Mouse (Mus musculus) liver, embryonic 14.5 days (tissue): Measurements from ENCODE around the gene Inpp4b. TPM values are rescaled to one million over a fixed set of nuclear protein-coding genes. Genes with fewer than 3 reads are reported as not detected.

Experiments
- ATAC-seq: fragments of 200-750 bp; cut with Nextera tagmentation; 2 replicates; pipeline ENCODE4 v1.8.0; 2017; ENCODE audit warnings: moderate number of reproducible peaks, mild to moderate bottlenecking, moderate library complexity; ENCODE audit not compliant: insufficient read depth
- DNase-seq, 3 experiments: peaks; one replicate each; pipeline ENCODE4 v3.0.0-alpha.2; 2012 to 2013; ENCODE audit warnings: low read depth in 3 of 3, low spot score in 3 of 3
- H3K27ac ChIP-seq: fragments of 300-500 bp; sonication (generic); 2 replicates; pipeline ENCODE4 v1.5.1; 2014; ENCODE audit warnings: moderate library complexity, mild to moderate bottlenecking, control low read depth, inconsistent platforms
- H3K27me3 ChIP-seq: fragments of 300-500 bp; sonication (generic); 2 replicates; pipeline ENCODE4 v1.6.1; 2014; ENCODE audit warnings: mild to moderate bottlenecking, low read length, moderate library complexity; ENCODE audit not compliant: control insufficient read depth, insufficient read depth
- H3K36me3 ChIP-seq: fragments of 300-500 bp; sonication (generic); replicated peaks from 2 replicates; pipeline ENCODE4 v1.6.1; 2014; ENCODE audit warnings: low read depth; ENCODE audit not compliant: control insufficient read depth, insufficient read depth
- H3K4me1 ChIP-seq, 2 experiments: fragments of 200-500 bp in 1 of 2; fragments of 300-500 bp in 1 of 2; sonication (generic) in 1 of 2; replicated peaks; 2 replicates each; pipeline ENCODE4 v1.6.1; 2012 to 2014; ENCODE audit warnings: antibody characterized with exemption in 1 of 2, inconsistent platforms in 1 of 2, low read length in 1 of 2; ENCODE audit not compliant: control insufficient read depth in 2 of 2, insufficient read depth in 2 of 2
- H3K4me2 ChIP-seq: fragments of 300-500 bp; sonication (generic); 2 replicates; pipeline ENCODE4 v1.6.1; 2014; ENCODE audit warnings: low read depth, mild to moderate bottlenecking, control low read depth, moderate library complexity
- H3K4me3 ChIP-seq, 2 experiments: fragments of 200-500 bp in 1 of 2; fragments of 300-500 bp in 1 of 2; sonication (generic) in 1 of 2; 2 replicates each; pipeline ENCODE4 v1.5.1; 2012 to 2014; ENCODE audit warnings: low read depth in 2 of 2, low read length in 2 of 2, mild to moderate bottlenecking in 2 of 2, control low read depth in 1 of 2, inconsistent platforms in 1 of 2, moderate library complexity in 1 of 2; ENCODE audit not compliant: insufficient read depth in 1 of 2
- H3K9ac ChIP-seq: fragments of 300-500 bp; sonication (generic); replicated peaks from 2 replicates; pipeline ENCODE4 v1.6.1; 2014; ENCODE audit warnings: mild to moderate bottlenecking, control low read depth, moderate library complexity
- H3K9me3 ChIP-seq: fragments of 300-500 bp; sonication (generic); 2 replicates; pipeline ENCODE4 v1.6.1; 2016; ENCODE audit warnings: low read length, mixed read lengths; ENCODE audit not compliant: control insufficient read depth
- CTCF ChIP-seq: IDR thresholded peaks from 2 replicates; pipeline ENCODE4 v1.5.1; 2016; ENCODE audit warnings: antibody characterized with exemption, low read depth, control low read depth
- EP300 ChIP-seq: IDR thresholded peaks from 2 replicates; pipeline ENCODE4 v1.6.1; 2016; ENCODE audit warnings: antibody characterized with exemption, low read depth
- WGBS: fragments of 180-500 bp; shearing (Covaris S2); extraction: QIAGEN DNeasy Blood & Tissue Kit; methylation state at CpG from one replicate; pipeline ENCODE4 v1.1.7; 2014; ENCODE audit not compliant: insufficient replicate concordance; 5-methylcytosine and 5-hydroxymethylcytosine counted together
- polyA plus RNA-seq, 2 experiments: library from polyadenylated mRNA; depleted of rRNA in 1 of 2; stranded (reverse) in 1 of 2; unstranded in 1 of 2; fragments of >200 nt; fragmentation: Nextera tagmentation in 1 of 2; extraction: Ambion mirVana in 1 of 2; gene quantifications; 2 replicates each; pipeline versions ENCODE4 v1.2.1 to v1.2.3; 2012 to 2014

Gene Inpp4b
- polyA plus RNA-seq, 2 experiments, result 0.25 to 1.8 TPM

DNA sequence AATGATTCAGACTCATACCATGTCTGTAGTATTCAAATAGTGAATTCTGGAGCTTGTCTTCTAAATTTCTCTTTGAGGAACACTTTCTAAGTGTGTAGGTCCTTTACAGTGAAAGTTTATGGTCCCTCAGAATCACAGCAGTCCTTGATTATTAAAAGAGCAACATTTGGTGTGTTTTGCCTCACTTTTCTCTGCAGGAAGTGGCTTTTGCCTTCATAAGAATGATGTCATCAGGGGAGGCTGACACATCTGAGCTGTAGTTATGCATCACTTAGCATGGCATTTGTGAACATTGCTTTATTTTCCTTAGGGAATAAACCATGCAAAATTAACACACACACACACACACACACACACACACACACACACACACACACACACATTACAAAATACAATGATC lies 349.8 kb downstream of the Inpp4b start:
- Histone ChIP-seq H3K27ac (no peak overlapping the region), H3K27me3 (no peaks in the 10 kb centered on the region), H3K4me3 (no peak overlapping the region), H3K9ac (no peak overlapping the region), H3K36me3 (no peaks in the 10 kb centered on the region), H3K9me3 (no peaks in the 10 kb centered on the region), H3K4me1 (no peaks in the 10 kb centered on the region), H3K4me2 (no peak overlapping the region)
- no peak for ATAC-seq
- no peak for TF ChIP-seq EP300
- DNase-seq, result no peak

DNA sequence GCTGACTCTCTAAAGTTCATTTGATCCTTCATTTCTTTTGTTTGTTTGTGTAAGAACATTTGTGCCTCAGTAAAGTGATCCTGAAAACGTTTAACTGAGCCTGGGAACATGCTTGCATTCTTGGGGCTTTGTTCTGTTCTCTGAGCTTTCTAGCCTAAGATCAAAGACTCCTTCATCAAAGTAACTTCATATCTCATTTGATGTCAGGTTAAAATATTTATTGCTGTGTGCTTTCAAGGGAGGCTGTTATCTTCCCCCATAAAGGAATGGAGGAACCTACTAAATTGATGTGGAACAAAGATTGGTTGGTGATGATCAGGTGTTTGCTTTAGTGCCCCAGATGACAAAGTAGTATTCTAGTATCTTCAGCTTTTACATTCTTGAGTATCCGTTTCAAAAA lies 352.5 kb downstream of the Inpp4b start:
- H3K36me3 ChIP-seq, result no peaks in the 10 kb centered on the region
- no peak overlapping the region for H3K27ac ChIP-seq
- no peaks in the 10 kb centered on the region for H3K9me3 ChIP-seq
- H3K4me2 ChIP-seq, result no peak overlapping the region
- H3K4me1 ChIP-seq, result no peaks in the 10 kb centered on the region
- no peak overlapping the region for H3K4me3 ChIP-seq
- ATAC-seq (no peak), DNase-seq (no peak)
- WGBS, result 27% methylated on average over 2 of the region's 2 CpGs
- no peaks in the 10 kb centered on the region for H3K27me3 ChIP-seq
- TF ChIP-seq CTCF (no peak), EP300 (no peak)
- no peak overlapping the region for H3K9ac ChIP-seq

DNA sequence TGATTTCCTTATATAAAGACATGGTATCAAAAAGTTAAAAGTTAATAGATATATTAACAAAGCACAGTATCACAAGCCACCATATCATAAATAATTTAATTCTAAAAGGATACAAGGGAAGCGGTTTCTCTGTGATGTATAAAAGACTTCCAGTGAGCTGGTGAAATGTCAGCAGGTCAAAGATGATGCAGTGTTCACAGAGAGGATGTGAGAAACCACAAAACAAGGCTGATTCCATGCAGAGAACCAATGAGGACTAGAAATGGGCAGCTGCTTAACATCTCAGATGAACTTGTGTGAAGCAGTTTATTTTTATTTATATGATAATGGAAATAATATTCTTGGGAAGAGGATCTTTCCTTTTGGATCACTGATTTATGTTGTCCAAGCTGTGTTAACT lies 359.7 kb downstream of the Inpp4b start:
- no peak for TF ChIP-seq CTCF
- TF ChIP-seq EP300, result no peak
- Histone ChIP-seq H3K27me3 (no peaks in the 10 kb centered on the region), H3K27ac (no peak overlapping the region), H3K9ac (no peak overlapping the region), H3K4me1 (no peaks in the 10 kb centered on the region), H3K9me3 (no peaks in the 10 kb centered on the region), H3K36me3 (no peaks in the 10 kb centered on the region), H3K4me2 (no peak overlapping the region), H3K4me3 (no peak overlapping the region)
- ATAC-seq (no peak), DNase-seq (no peak)
- WGBS, result 51% methylated on average over 1 of the region's 1 CpGs

DNA sequence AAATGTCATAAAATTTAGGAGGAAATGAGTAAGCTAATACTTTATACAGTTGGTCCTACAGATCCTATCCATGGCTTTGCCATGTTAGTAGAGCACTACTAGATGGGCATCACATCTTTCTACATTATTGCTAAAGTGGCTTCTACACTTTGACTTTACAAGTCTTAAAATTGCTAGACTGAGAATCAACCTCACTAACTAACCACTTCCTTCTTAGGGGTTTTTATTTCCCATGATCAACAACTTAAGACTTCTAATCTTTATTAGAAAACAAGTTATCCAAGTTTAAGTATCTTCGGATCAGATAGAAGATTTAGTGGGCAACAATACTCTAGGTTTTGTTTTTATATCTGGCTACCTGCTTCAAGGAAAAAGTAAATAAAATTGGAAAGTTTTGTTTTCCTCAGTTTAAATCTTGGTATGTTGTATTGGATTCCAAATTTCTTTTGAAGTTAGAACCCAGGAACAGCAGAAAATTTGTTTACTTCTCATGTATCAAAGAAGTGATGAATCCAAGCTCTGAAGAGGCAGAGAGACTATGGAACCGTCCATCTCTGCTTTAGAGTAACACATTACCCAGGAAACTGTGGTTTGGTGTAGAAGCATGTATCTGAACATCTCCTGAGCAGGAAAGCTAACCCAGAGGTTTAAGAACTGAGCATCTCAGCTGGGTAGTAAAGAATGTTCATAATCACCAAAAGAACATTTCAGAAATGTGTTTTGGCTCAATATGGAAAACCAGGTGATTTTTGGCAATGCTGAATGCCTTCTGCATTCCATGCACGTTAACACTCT lies 361.4 kb downstream of the Inpp4b start:
- no peak overlapping the region for H3K27ac ChIP-seq
- WGBS, result 40% methylated on average over 3 of the region's 3 CpGs
- DNase-seq (no peak), ATAC-seq (no peak)
- no peaks in the 10 kb centered on the region for H3K9me3 ChIP-seq
- H3K4me3 ChIP-seq, result no peak overlapping the region
- H3K9ac ChIP-seq, result no peak overlapping the region
- no peak overlapping the region for H3K4me2 ChIP-seq
- H3K36me3 ChIP-seq, result no peaks in the 10 kb centered on the region
- H3K4me1 ChIP-seq, result no peaks in the 10 kb centered on the region
- TF ChIP-seq EP300 (no peak), CTCF (no peak)
- H3K27me3 ChIP-seq, result no peaks in the 10 kb centered on the region

DNA sequence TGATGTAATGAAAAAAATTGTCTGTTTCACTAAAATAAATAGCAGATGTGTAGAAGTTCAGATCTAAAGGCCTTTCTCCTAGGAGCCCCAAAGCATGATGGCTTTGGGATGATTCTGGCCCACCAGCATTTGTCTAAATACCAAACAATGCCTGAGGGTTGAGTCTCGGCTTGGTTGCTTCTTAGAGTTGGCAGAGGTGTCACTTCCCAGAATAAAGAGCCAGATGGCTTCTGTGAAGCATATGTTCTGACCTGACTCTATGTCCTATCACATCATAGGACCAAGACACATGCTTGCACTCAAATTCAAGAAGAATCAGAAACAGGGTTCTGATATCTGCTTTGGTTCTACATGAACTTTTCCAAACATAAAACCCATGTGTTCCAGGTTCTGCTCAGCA lies 365.1 kb downstream of the Inpp4b start:
- no peak overlapping the region for H3K27ac ChIP-seq
- ATAC-seq (no peak), DNase-seq (no peak)
- no peak overlapping the region for H3K4me2 ChIP-seq
- H3K9ac ChIP-seq, result no peak overlapping the region
- H3K4me1 ChIP-seq, result no peaks in the 10 kb centered on the region
- TF ChIP-seq CTCF (no peak), EP300 (no peak)
- no peak overlapping the region for H3K4me3 ChIP-seq
- H3K36me3 ChIP-seq, result no peaks in the 10 kb centered on the region
- H3K9me3 ChIP-seq, result no peaks in the 10 kb centered on the region
- 55% methylated on average over 1 of the region's 1 CpGs for WGBS
- H3K27me3 ChIP-seq, result no peaks in the 10 kb centered on the region
